Mouse (Mus musculus): ENCODE measurements around the gene Cdkn2aip.

GRCm38 (mm10) chr8:47693119-47693518 lies 20.6 kb downstream of the Cdkn2aip start:
- TF ChIP-seq GATA1 (IDR thresholded peaks at IDR 0.05; ENCODE audit: low read depth, low read length) = no peak
- TF ChIP-seq CTCF (IDR thresholded peaks at IDR 0.05 in 2 of 3, conservative IDR thresholded peaks at IDR 0.05 in 1 of 3; ENCODE audit: control insufficient read depth in 1 of 3, insufficient read depth in 1 of 3, low read depth in 2 of 3, low read length in 3 of 3, poor library complexity in 1 of 3, severe bottlenecking in 1 of 3) = peak; percentile 88 to 93 (median 90)
- no peak for TF ChIP-seq POLR2A (IDR thresholded peaks at IDR 0.05; ENCODE audit: control insufficient read depth in 1 of 2, insufficient read depth in 1 of 2, low read depth in 1 of 2, low read length in 2 of 2, poor library complexity in 1 of 2)
- TF ChIP-seq USF1 (IDR thresholded peaks at IDR 0.05; ENCODE audit: low read depth, low read length) = no peak
- TF ChIP-seq MAFK (IDR thresholded peaks at IDR 0.05; ENCODE audit: borderline replicate concordance, low read depth, low read length) = no peak
- TF ChIP-seq MAX (IDR thresholded peaks at IDR 0.05; ENCODE audit: low read length) = no peak
- no peak for TF ChIP-seq MXI1 (IDR thresholded peaks at IDR 0.05; ENCODE audit: low read depth, low read length)
- TF ChIP-seq NRF1 (IDR thresholded peaks at IDR 0.05; ENCODE audit: insufficient read depth, low read depth, low read length, poor library complexity, severe bottlenecking) = no peak
- TF ChIP-seq ZC3H11A (IDR thresholded peaks at IDR 0.05; ENCODE audit: low read depth, low read length) = peak; percentile 47
- no peak for TF ChIP-seq CHD1 (IDR thresholded peaks at IDR 0.05; ENCODE audit: low read depth, low read length)
- no peak for TF ChIP-seq TCF12 (IDR thresholded peaks at IDR 0.05; ENCODE audit: low read depth, low read length)
- no peak for TF ChIP-seq RCOR1 (IDR thresholded peaks at IDR 0.05; ENCODE audit: low read depth, low read length)
- no peak for TF ChIP-seq BHLHE40 (IDR thresholded peaks at IDR 0.05; ENCODE audit: borderline replicate concordance, low read depth, low read length)
- TF ChIP-seq UBTF (IDR thresholded peaks at IDR 0.05; ENCODE audit: borderline replicate concordance, insufficient read depth, low read depth, low read length) = no peak
